Mouse (Mus musculus) liver, postnatal 0 days (tissue): ENCODE results near the gene Flt3.

Experiments used
- CTCF ChIP-seq: sonication (generic); IDR thresholded peaks from 2 replicates; pipeline ENCODE4 v1.5.1; 2016; ENCODE audit warnings: antibody characterized with exemption, low read depth
- EP300 ChIP-seq: IDR thresholded peaks from 2 replicates; pipeline ENCODE4 v1.6.1; 2016; ENCODE audit warnings: antibody characterized with exemption, low read depth, mild to moderate bottlenecking

DNA sequence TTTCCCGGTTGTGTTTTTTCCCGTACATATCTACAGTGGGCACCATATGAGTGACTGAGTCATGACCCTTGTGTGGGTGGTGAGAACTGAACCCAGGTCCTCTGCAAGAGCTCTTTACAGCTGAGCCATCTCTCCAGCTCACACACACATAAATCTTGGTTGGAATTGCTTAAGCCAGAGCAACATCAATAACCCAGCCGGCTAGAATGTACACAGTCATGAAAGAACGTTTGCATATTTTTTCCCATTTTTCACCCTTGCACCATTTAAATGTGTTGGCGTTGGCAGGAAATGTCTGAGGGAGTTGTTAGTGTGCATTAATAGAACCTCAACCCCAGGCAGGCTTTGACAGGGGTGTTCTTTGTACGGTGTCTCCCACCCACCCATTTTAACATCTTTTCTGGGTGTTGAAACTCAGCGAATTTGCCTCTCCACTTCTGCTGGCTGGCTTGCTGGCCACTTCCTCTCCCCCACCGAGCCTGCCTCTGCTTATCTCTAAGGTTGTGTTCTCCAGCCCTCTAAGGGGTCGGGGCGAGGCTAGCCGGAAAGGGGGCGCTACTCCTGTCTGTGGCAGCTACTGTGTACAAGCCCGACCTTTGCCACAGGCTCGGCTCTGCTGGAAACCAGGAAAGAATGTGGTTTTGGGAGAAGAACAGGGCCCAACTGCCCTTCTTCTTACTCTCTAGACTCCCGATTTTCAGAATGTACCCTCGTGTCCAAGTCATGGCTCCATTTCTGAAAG is 108.4 kb downstream of the Flt3 start:
- TF ChIP-seq EP300 (no peak), CTCF (no peak)
